Mouse (Mus musculus): ENCODE results near the gene Col11a2. TPM values are rescaled to one million over a fixed set of nuclear protein-coding genes. Genes with fewer than 3 reads are reported as not detected.
A peak's percentile ranks its signal among the peaks of the same experiment; 100 is the strongest.

Col11a2 gene
- total RNA-seq, 1 experiment, result 1.4 TPM

- no peak for TF ChIP-seq CHD2 (IDR thresholded peaks at IDR 0.05; ENCODE audit: low read depth, low read length)
- TF ChIP-seq ZNF384 (IDR thresholded peaks at IDR 0.05; ENCODE audit: low read depth, low read length), result no peak
- TF ChIP-seq MAFK (IDR thresholded peaks at IDR 0.05; ENCODE audit: insufficient read depth, low read depth, low read length), result no peak
- H3K27ac ChIP-seq (ENCODE audit: insufficient read depth, low read depth, low read length, poor library complexity, severe bottlenecking), result no peak overlapping the region
- in situ Hi-C loops (cut with MboI; ENCODE audit: low sequenced_read_pairs in 2 of 2, unreplicated experiment in 2 of 2), result no loop called here
- no peaks in the 10 kb centered on the region; a peak in 2 of 4 replicates for H3K4me1 ChIP-seq (ENCODE audit: control insufficient read depth in 2 of 2, insufficient read depth in 2 of 2, low read length in 2 of 2, poor library complexity in 1 of 2)
- no peaks in the 10 kb centered on the region for H3K9me3 ChIP-seq (ENCODE audit: control insufficient read depth, insufficient read depth, low read depth, low read length)
- no peak for DNase-seq (ENCODE audit: low read depth, low spot score)
- no peak overlapping the region for H3K4me3 ChIP-seq (ENCODE audit: insufficient read depth in 1 of 2, low read depth in 1 of 2, low read length in 2 of 2, poor library complexity in 1 of 2, severe bottlenecking in 1 of 2)
- H3K36me3 ChIP-seq (ENCODE audit: control insufficient read depth, insufficient read depth, low read length, poor library complexity, severe bottlenecking), result no peaks in the 10 kb centered on the region
- no peak overlapping the region for H3K9ac ChIP-seq (ENCODE audit: insufficient read depth, low read depth, low read length, poor library complexity, severe bottlenecking)
These were observed 58.0 kb downstream of the Col11a2 start for GRCm38 (mm10) chr17:34097272-34097671.

DNA sequence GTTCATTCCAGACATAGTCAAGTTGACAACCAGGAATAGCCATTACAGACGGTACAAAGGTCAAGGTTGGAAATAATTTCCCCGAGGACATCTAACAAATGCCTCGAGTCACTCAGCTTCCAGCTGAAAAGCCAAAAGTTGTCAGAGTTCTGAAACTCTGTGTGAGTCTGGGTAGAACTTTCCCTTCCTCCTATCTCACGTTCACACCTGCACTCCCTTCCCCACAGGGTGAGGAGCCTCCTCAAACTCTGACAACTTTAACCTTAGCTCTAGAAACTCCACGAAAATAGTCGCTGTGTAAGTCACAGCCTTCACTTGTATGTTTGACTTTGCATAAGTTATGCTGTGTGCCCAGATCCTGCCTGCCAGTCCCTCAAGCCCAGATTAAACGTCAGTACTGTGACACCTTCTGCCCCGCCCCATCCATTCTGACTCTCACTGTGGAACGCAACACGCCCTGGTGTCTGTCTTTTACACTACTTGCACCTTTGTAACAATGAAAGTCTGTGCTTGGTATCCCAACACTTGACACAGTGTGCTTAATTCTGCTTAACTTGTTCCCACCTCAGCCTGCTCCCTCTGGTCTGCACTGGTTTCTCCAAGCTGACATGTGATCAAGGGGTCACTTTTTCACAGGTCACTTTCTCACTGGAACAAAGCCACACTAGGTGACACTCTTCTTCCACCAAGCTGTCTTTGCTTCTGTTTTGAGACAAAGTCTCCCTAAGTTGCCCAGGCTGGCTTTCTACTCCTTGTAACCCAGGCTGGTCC lies 59.7 kb downstream of the Col11a2 start:
- Histone ChIP-seq H3K4me3 (ENCODE audit: insufficient read depth in 1 of 2, low read depth in 1 of 2, low read length in 2 of 2, poor library complexity in 1 of 2, severe bottlenecking in 1 of 2) (no peak overlapping the region), H3K9ac (ENCODE audit: insufficient read depth, low read depth, low read length, poor library complexity, severe bottlenecking) (no peak overlapping the region), H3K9me3 (ENCODE audit: control insufficient read depth, insufficient read depth, low read depth, low read length) (no peaks in the 10 kb centered on the region), H3K27ac (ENCODE audit: insufficient read depth, low read depth, low read length, poor library complexity, severe bottlenecking) (no peak overlapping the region), H3K36me3 (ENCODE audit: control insufficient read depth, insufficient read depth, low read length, poor library complexity, severe bottlenecking) (no peaks in the 10 kb centered on the region), H3K4me1 (ENCODE audit: control insufficient read depth in 2 of 2, insufficient read depth in 2 of 2, low read length in 2 of 2, poor library complexity in 1 of 2) (no peaks in the 10 kb centered on the region; a peak in 1 of 4 replicates)
- in situ Hi-C loops (cut with MboI; ENCODE audit: low sequenced_read_pairs in 2 of 2, unreplicated experiment in 2 of 2), result no loop called here
- TF ChIP-seq ZC3H11A (IDR thresholded peaks at IDR 0.05; ENCODE audit: borderline replicate concordance, low read depth, low read length) (no peak), ZNF384 (IDR thresholded peaks at IDR 0.05; ENCODE audit: low read depth, low read length) (no peak), HCFC1 (IDR thresholded peaks at IDR 0.05; ENCODE audit: borderline replicate concordance, insufficient read depth, low read length) (no peak), MAFK (IDR thresholded peaks at IDR 0.05; ENCODE audit: insufficient read depth, low read depth, low read length) (no peak), CHD2 (IDR thresholded peaks at IDR 0.05; ENCODE audit: low read depth, low read length) (no peak)
- no peak for DNase-seq (ENCODE audit: low read depth, low spot score)

DNA sequence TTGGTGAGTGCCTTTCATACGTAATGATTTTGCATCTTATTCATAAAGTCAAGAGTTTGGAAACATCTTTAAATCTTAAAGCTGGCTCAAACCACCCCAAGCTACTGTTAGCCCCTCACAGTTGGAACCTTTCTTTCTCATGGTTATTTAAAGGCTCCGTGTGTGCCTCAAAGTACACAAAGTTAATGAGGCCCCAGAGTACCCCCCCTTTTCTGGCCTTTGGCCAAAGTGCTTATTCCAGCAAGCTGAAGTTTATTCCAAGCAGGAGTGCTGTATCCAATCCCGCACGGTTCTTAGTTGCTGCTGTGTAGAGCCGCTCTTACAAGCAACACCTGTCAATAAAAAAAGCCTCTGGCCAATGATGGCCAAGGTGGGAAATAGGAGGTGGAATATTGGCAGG lies 60.3 kb downstream of the Col11a2 start:
- Histone ChIP-seq H3K36me3 (ENCODE audit: control insufficient read depth, insufficient read depth, low read length, poor library complexity, severe bottlenecking) (no peaks in the 10 kb centered on the region), H3K4me1 (ENCODE audit: control insufficient read depth in 2 of 2, insufficient read depth in 2 of 2, low read length in 2 of 2, poor library complexity in 1 of 2) (no peaks in the 10 kb centered on the region; a peak in 1 of 4 replicates), H3K9me3 (ENCODE audit: control insufficient read depth, insufficient read depth, low read depth, low read length) (no peaks in the 10 kb centered on the region), H3K27ac (ENCODE audit: insufficient read depth, low read depth, low read length, poor library complexity, severe bottlenecking) (no peak overlapping the region), H3K4me3 (ENCODE audit: insufficient read depth in 1 of 2, low read depth in 1 of 2, low read length in 2 of 2, poor library complexity in 1 of 2, severe bottlenecking in 1 of 2) (no peak overlapping the region), H3K9ac (ENCODE audit: insufficient read depth, low read depth, low read length, poor library complexity, severe bottlenecking) (no peak overlapping the region)
- no peak for TF ChIP-seq ZC3H11A (IDR thresholded peaks at IDR 0.05; ENCODE audit: borderline replicate concordance, low read depth, low read length)
- no peak for TF ChIP-seq CHD2 (IDR thresholded peaks at IDR 0.05; ENCODE audit: low read depth, low read length)
- no peak for TF ChIP-seq ZNF384 (IDR thresholded peaks at IDR 0.05; ENCODE audit: low read depth, low read length)
- TF ChIP-seq HCFC1 (IDR thresholded peaks at IDR 0.05; ENCODE audit: borderline replicate concordance, insufficient read depth, low read length), result no peak
- TF ChIP-seq MAFK (IDR thresholded peaks at IDR 0.05; ENCODE audit: insufficient read depth, low read depth, low read length), result no peak
- in situ Hi-C loops (cut with MboI; ENCODE audit: low sequenced_read_pairs in 2 of 2, unreplicated experiment in 2 of 2), result no loop called here
- DNase-seq (ENCODE audit: low read depth, low spot score), result no peak

DNA sequence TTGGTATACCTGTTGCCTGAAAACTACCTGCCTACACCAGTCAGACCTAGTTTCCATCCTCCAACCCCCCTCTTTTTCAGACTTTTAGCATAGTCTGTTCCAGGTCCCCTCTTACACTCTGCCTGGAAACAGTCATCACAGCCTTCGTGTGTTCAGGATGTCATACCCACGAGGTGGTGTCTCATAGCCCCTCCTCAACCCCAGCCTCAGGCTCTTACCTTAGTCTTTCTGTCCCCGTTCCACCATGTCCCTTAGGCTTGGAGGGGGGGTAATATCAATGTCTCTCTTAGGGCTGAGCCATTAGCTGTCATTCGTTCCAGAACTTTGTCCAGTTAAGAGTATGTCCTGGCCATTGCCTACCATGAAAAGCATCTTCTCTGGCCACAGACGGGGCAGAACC lies 61.9 kb downstream of the Col11a2 start:
- no peak for DNase-seq (ENCODE audit: low read depth, low spot score)
- no peaks in the 10 kb centered on the region for H3K36me3 ChIP-seq (ENCODE audit: control insufficient read depth, insufficient read depth, low read length, poor library complexity, severe bottlenecking)
- H3K4me1 ChIP-seq (ENCODE audit: control insufficient read depth in 2 of 2, insufficient read depth in 2 of 2, low read length in 2 of 2, poor library complexity in 1 of 2), result no peaks in the 10 kb centered on the region
- no peak overlapping the region for H3K27ac ChIP-seq (ENCODE audit: insufficient read depth, low read depth, low read length, poor library complexity, severe bottlenecking)
- H3K4me3 ChIP-seq (ENCODE audit: insufficient read depth in 1 of 2, low read depth in 1 of 2, low read length in 2 of 2, poor library complexity in 1 of 2, severe bottlenecking in 1 of 2), result no peak overlapping the region
- H3K9me3 ChIP-seq (ENCODE audit: control insufficient read depth, insufficient read depth, low read depth, low read length), result no peaks in the 10 kb centered on the region
- H3K9ac ChIP-seq (ENCODE audit: insufficient read depth, low read depth, low read length, poor library complexity, severe bottlenecking), result no peak overlapping the region
- in situ Hi-C loops (cut with MboI; ENCODE audit: low sequenced_read_pairs in 2 of 2, unreplicated experiment in 2 of 2), result no loop called here
- no peak for TF ChIP-seq CHD2 (IDR thresholded peaks at IDR 0.05; ENCODE audit: low read depth, low read length)
- no peak for TF ChIP-seq ZC3H11A (IDR thresholded peaks at IDR 0.05; ENCODE audit: borderline replicate concordance, low read depth, low read length)
- no peak for TF ChIP-seq ZNF384 (IDR thresholded peaks at IDR 0.05; ENCODE audit: low read depth, low read length)

DNA sequence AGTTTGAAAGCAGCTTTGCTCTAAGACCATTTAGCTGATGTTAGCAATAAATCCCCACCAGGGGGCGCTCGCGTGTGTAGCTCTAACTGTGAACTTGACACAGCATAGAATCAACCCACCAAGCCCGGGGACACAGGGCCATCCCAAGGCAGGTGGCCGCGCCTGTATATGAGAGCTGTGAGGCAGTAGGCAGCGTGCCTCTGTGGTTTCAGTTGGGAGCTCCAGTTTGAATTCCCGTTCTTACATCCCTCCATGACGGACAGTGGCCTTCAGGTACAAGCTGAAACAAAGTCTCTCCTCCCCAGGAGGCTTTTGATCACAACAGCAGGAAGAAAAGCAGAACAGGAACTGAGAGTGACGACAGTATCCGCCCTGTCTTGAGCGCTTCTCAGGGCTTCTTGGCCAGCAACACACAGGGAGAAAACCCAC lies 62.4 kb downstream of the Col11a2 start:
- Histone ChIP-seq H3K27ac (ENCODE audit: insufficient read depth, low read depth, low read length, poor library complexity, severe bottlenecking) (no peak overlapping the region), H3K4me3 (ENCODE audit: insufficient read depth in 1 of 2, low read depth in 1 of 2, low read length in 2 of 2, poor library complexity in 1 of 2, severe bottlenecking in 1 of 2) (no peak overlapping the region), H3K9ac (ENCODE audit: insufficient read depth, low read depth, low read length, poor library complexity, severe bottlenecking) (0 out of 2 replicates have a peak overlapping the region, but pooled peaks have one; percentile 7), H3K4me1 (ENCODE audit: control insufficient read depth in 2 of 2, insufficient read depth in 2 of 2, low read length in 2 of 2, poor library complexity in 1 of 2) (no peaks in the 10 kb centered on the region), H3K36me3 (ENCODE audit: control insufficient read depth, insufficient read depth, low read length, poor library complexity, severe bottlenecking) (no peaks in the 10 kb centered on the region), H3K9me3 (ENCODE audit: control insufficient read depth, insufficient read depth, low read depth, low read length) (no peaks in the 10 kb centered on the region)
- TF ChIP-seq CHD2 (IDR thresholded peaks at IDR 0.05; ENCODE audit: low read depth, low read length) (no peak), MAFK (IDR thresholded peaks at IDR 0.05; ENCODE audit: insufficient read depth, low read depth, low read length) (peak; percentile 87)
- in situ Hi-C loops (cut with MboI; ENCODE audit: low sequenced_read_pairs in 2 of 2, unreplicated experiment in 2 of 2), result no loop called here
- peak; percentile 93 for DNase-seq (ENCODE audit: low read depth, low spot score)
